Mouse (Mus musculus) kidney, adult 9 months (tissue): ENCODE measurements around the gene Baz2b.
"Not testable (repeated sequence)": the region's sequence is repeated elsewhere in the genome, so short reads cannot be mapped to it uniquely, and the experiment has no call there.

ENCODE experiments used
- DNase-seq: peaks from one replicate; pipeline ENCODE4 v3.0.0; 2022

Gene Baz2b

GRCm38 (mm10) chr2:59933129-59933528 lies 276.5 kb downstream of the Baz2b start:
- DNase-seq, result no peak

GRCm38 (mm10) chr2:59932244-59932643 lies 277.4 kb downstream of the Baz2b start:
- no peak for DNase-seq

- no peak for DNase-seq
Observed at GRCm38 (mm10) chr2:59913610-59914009, 296.0 kb downstream of the Baz2b start.

GRCm38 (mm10) chr2:59908048-59908447 lies 301.6 kb downstream of the Baz2b start:
- DNase-seq, result no peak

- no peak for DNase-seq
Observed at GRCm38 (mm10) chr2:59904007-59904406, 305.6 kb downstream of the Baz2b start.

- DNase-seq, result no peak
Observed at GRCm38 (mm10) chr2:59898666-59899065, 311.0 kb downstream of the Baz2b start.

GRCm38 (mm10) chr2:59898105-59898504 lies 311.5 kb downstream of the Baz2b start:
- DNase-seq, result no peak

- no peak for DNase-seq
Observed at GRCm38 (mm10) chr2:59896837-59897236, 312.8 kb downstream of the Baz2b start.

- no peak for DNase-seq
Observed at GRCm38 (mm10) chr2:59896400-59896799, 313.2 kb downstream of the Baz2b start.

GRCm38 (mm10) chr2:59889699-59890098 lies 319.9 kb downstream of the Baz2b start:
- no peak for DNase-seq

- no peak for DNase-seq
Observed at GRCm38 (mm10) chr2:59882742-59883281, 326.8 kb downstream of the Baz2b start.

GRCm38 (mm10) chr2:59881831-59882741 lies 327.6 kb downstream of the Baz2b start, which contains the start of gene Wdsub1:
TSS of gene Wdsub1 (minus strand) at chr2:59882591.
- peak; percentile 96 for DNase-seq

- no peak for DNase-seq
Observed at GRCm38 (mm10) chr2:59881404-59881803, 328.2 kb downstream of the Baz2b start.

- DNase-seq, result peak; percentile 22
Observed at GRCm38 (mm10) chr2:59878221-59878620, 331.4 kb downstream of the Baz2b start.

- no peak for DNase-seq
Observed at GRCm38 (mm10) chr2:59877335-59877734, 332.3 kb downstream of the Baz2b start.

GRCm38 (mm10) chr2:59876482-59876881 lies 333.2 kb downstream of the Baz2b start:
- DNase-seq, result no peak

- no peak for DNase-seq
Observed at GRCm38 (mm10) chr2:59870526-59870925, 339.1 kb downstream of the Baz2b start.

GRCm38 (mm10) chr2:59862618-59863017 lies 347.0 kb downstream of the Baz2b start:
- DNase-seq, result no peak

- no peak for DNase-seq
Observed at GRCm38 (mm10) chr2:59854363-59854762, 355.3 kb downstream of the Baz2b start.

- no peak for DNase-seq
Observed at GRCm38 (mm10) chr2:59853543-59853942, 356.1 kb downstream of the Baz2b start.

GRCm38 (mm10) chr2:59852916-59853315 lies 356.7 kb downstream of the Baz2b start:
- DNase-seq, result no peak

GRCm38 (mm10) chr2:59851885-59852284 lies 357.8 kb downstream of the Baz2b start:
- not testable (repeated sequence) for DNase-seq
